Mouse (Mus musculus): ENCODE measurements around the gene Edem2. TPM values are rescaled to one million over a fixed set of nuclear protein-coding genes. Genes with fewer than 3 reads are reported as not detected.

Gene Edem2
- polyA plus RNA-seq, 1 experiment = 53.4 TPM

DNA sequence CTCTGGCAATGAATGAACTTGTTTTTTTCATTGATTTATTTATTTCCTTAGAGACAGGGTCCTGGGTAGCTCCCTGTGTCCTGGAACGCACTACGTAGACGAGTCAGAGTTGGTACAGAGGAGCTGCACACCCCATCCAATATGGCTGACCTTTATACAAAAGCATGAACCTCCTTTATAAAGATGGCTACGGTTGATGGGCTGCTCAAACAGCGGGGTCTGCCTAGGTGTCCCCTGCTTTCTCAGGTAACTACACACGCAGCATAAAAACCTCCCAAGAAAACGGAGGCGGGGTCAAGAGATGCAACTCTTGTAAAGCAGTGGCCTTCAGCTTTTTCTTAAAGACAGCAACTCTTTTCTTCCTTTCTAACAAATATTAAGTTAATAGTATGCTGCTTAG, 61.4 kb downstream of the Edem2 start:
- H3K27me3 ChIP-seq (ENCODE audit: control insufficient read depth, insufficient read depth, low read length) = no peaks in the 10 kb centered on the region
- H3K4me3 ChIP-seq (replicated peaks; ENCODE audit: insufficient read depth, low read depth, low read length) = no peak overlapping the region
- no peak overlapping the region for H3K27ac ChIP-seq (ENCODE audit: insufficient read depth, low read length)
- no peak for TF ChIP-seq POLR2A (IDR thresholded peaks at IDR 0.05; ENCODE audit: borderline replicate concordance, insufficient read depth, low read length)
- TF ChIP-seq CTCF (IDR thresholded peaks at IDR 0.05; ENCODE audit: borderline replicate concordance, insufficient read depth, low read depth, low read length) = no peak
- WGBS = 94% methylated on average over 8 of the region's 8 CpGs
- no peak for DNase-seq
- peaks cover 2% of the 10 kb centered on the region; the same call in 1 of the 2 replicates for H3K4me1 ChIP-seq (ENCODE audit: control insufficient read depth, insufficient read depth, low read length)

DNA sequence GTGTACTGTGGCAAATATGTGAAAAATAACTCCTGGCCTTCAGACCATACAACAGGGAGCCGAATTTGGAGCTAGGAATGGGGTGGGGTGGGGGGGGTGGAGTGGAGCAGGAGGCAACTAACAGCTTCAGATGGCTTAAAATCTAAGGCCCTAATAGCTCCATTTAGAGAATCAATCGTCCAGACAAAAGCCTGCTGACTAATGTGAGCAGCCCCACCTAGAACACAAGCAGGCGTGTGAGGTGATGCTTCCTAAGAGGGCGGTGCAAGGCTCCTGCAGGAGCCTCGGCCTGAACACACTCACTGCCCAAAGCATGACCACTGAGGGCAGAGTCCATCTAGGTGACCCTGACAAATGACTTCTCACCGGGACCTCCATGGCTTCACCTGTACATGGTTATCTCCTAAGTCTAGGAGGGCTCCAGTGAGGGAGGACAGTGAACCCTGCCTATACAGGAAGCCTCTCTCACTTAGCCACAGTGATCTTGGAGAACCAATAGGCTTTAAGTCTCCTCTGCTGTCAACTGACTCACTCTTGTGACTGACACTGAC, 65.3 kb downstream of the Edem2 start:
- Histone ChIP-seq H3K27ac (ENCODE audit: insufficient read depth, low read length) (no peak overlapping the region), H3K4me1 (ENCODE audit: control insufficient read depth, insufficient read depth, low read length) (no peaks in the 10 kb centered on the region), H3K27me3 (ENCODE audit: control insufficient read depth, insufficient read depth, low read length) (no peaks in the 10 kb centered on the region), H3K4me3 (replicated peaks; ENCODE audit: insufficient read depth, low read depth, low read length) (no peak overlapping the region)
- no peak for DNase-seq
- WGBS = 90% methylated on average over 6 of the region's 6 CpGs
- TF ChIP-seq POLR2A (IDR thresholded peaks at IDR 0.05; ENCODE audit: borderline replicate concordance, insufficient read depth, low read length) (no peak), CTCF (IDR thresholded peaks at IDR 0.05; ENCODE audit: borderline replicate concordance, insufficient read depth, low read depth, low read length) (no peak)

DNA sequence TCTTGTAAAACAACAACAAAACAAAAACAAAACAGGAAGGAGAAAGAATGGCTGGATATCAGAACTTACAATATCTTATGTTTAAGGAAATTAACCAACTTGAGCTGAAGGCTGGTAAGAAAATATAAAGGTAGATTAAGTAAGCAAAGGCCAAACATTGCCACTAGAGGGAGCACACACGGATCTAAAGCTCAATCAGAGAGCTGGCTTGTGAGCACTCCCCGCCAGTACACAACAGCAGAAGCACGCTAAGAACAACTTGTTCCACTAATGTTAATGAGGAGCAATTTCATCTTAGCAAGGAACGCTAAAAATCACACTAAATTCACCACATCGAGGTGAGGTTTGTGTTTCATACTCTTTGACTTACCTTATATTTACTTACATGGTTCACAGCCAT, 66.2 kb downstream of the Edem2 start:
- H3K27ac ChIP-seq (ENCODE audit: insufficient read depth, low read length) = no peak overlapping the region
- TF ChIP-seq CTCF (IDR thresholded peaks at IDR 0.05; ENCODE audit: borderline replicate concordance, insufficient read depth, low read depth, low read length) (peak; percentile 65), POLR2A (IDR thresholded peaks at IDR 0.05; ENCODE audit: borderline replicate concordance, insufficient read depth, low read length) (no peak)
- H3K4me3 ChIP-seq (replicated peaks; ENCODE audit: insufficient read depth, low read depth, low read length) = no peak overlapping the region
- H3K27me3 ChIP-seq (ENCODE audit: control insufficient read depth, insufficient read depth, low read length) = no peaks in the 10 kb centered on the region
- WGBS = 11% methylated on average over 5 of the region's 5 CpGs
- H3K4me1 ChIP-seq (ENCODE audit: control insufficient read depth, insufficient read depth, low read length) = no peaks in the 10 kb centered on the region
- DNase-seq = peak; percentile 55 to 62

DNA sequence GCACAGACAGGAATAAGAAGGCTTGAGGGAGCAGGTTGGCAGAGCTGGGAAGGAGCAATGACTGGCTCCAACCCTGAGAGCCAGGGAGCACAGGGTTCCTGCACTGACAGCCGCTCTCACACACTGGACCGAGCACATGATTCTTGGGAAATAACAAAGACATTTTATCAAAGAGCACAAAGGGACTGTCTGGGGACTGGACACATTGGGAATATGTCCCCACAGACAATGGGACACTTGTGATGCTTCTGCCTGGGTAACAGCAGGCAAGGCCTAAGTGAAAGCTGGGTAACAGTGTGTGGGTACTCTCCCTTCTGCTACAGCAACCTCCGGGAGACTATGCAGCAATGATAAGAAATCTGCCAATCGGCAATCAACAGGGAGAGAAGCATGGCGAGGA, 66.9 kb downstream of the Edem2 start:
- Histone ChIP-seq H3K27ac (ENCODE audit: insufficient read depth, low read length) (no peak overlapping the region), H3K27me3 (ENCODE audit: control insufficient read depth, insufficient read depth, low read length) (no peaks in the 10 kb centered on the region), H3K4me1 (ENCODE audit: control insufficient read depth, insufficient read depth, low read length) (no peaks in the 10 kb centered on the region), H3K4me3 (replicated peaks; ENCODE audit: insufficient read depth, low read depth, low read length) (no peak overlapping the region)
- no peak for TF ChIP-seq CTCF (IDR thresholded peaks at IDR 0.05; ENCODE audit: borderline replicate concordance, insufficient read depth, low read depth, low read length)
- TF ChIP-seq POLR2A (IDR thresholded peaks at IDR 0.05; ENCODE audit: borderline replicate concordance, insufficient read depth, low read length) = no peak
- peak in 1 of 2 experiments; percentile 29 for DNase-seq
- 85% methylated on average over 5 of the region's 5 CpGs for WGBS

DNA sequence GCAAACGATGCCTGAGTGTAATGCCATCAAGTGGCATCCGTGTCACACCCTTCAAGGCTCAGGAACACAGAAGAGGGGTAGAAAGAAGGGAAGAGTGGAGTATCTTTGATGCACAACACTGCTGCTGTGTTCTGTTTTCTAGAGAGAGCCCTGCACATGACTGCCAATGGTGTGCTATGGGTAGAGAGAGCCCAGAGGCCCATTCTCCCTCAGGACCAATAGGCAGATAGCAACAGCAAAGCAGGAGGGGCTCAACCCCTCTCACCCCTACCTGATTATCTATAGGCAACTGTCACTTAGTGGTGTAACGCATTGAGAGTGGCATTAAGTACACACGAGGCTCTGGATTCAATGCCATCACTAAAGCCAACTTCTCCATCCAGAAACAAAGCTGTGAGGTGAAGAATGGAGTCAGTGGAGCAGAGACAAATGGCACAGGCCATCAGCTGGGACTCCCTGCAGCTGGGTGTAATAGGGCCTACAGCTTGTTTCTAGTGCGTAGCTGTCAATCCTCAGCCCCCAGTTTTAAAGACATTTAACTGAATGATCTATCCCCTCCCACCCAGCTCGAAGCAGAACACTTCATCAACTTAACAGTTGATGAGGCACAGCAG, 73.4 kb downstream of the Edem2 start:
- Histone ChIP-seq H3K4me3 (replicated peaks; ENCODE audit: insufficient read depth, low read depth, low read length) (no peak overlapping the region), H3K27me3 (ENCODE audit: control insufficient read depth, insufficient read depth, low read length) (no peaks in the 10 kb centered on the region), H3K4me1 (ENCODE audit: control insufficient read depth, insufficient read depth, low read length) (no peaks in the 10 kb centered on the region), H3K27ac (ENCODE audit: insufficient read depth, low read length) (no peak overlapping the region)
- DNase-seq = no peak
- 47% methylated on average over 6 of the region's 6 CpGs for WGBS
- no peak for TF ChIP-seq CTCF (IDR thresholded peaks at IDR 0.05; ENCODE audit: borderline replicate concordance, insufficient read depth, low read depth, low read length)
- TF ChIP-seq POLR2A (IDR thresholded peaks at IDR 0.05; ENCODE audit: borderline replicate concordance, insufficient read depth, low read length) = no peak

DNA sequence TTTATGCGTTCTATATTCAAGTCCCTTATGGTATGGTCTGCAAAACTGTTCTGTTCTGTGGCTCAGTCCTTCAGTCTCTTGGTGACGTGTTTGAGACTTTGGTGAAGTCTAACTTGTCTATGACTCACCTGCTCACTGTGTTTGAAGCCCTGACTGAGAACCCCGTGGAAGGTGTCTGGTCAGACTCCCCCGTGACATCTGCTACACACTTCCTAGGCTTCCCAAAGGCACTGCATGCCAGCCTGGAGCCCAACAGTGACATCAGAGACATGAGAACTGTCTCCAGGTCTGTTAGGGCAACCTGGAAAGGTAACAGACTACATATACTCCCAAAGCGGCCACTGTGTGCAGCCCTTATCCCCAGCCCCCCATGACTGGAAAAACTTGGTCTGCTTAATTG, 76.7 kb downstream of the Edem2 start:
- Histone ChIP-seq H3K4me3 (replicated peaks; ENCODE audit: insufficient read depth, low read depth, low read length) (no peak overlapping the region), H3K4me1 (ENCODE audit: control insufficient read depth, insufficient read depth, low read length) (no peaks in the 10 kb centered on the region), H3K27ac (ENCODE audit: insufficient read depth, low read length) (no peak overlapping the region), H3K27me3 (ENCODE audit: control insufficient read depth, insufficient read depth, low read length) (no peaks in the 10 kb centered on the region)
- no peak for DNase-seq
- TF ChIP-seq CTCF (IDR thresholded peaks at IDR 0.05; ENCODE audit: borderline replicate concordance, insufficient read depth, low read depth, low read length) (no peak), POLR2A (IDR thresholded peaks at IDR 0.05; ENCODE audit: borderline replicate concordance, insufficient read depth, low read length) (no peak)
- WGBS = 60% methylated on average over 5 of the region's 5 CpGs

Other genes starting within 250 kb of the Edem2 start
- gene Acss2, start 211.5 kb downstream of the Edem2 start, polyA plus RNA-seq (2012; rRNA removed) = 98.5 and 107 TPM in 2 replicates
- 235 and 237 TPM in 2 replicates for gene Ggt7, start 211.2 kb downstream of the Edem2 start, polyA plus RNA-seq (2012; rRNA removed)
- gene Gss, start 136.7 kb downstream of the Edem2 start, polyA plus RNA-seq (2012; rRNA removed) = 25.7 and 26.5 TPM in 2 replicates
- gene Myh7b, start 118.3 kb downstream of the Edem2 start, polyA plus RNA-seq (2012; rRNA removed) = 17.6 and 20.8 TPM in 2 replicates
- 223 and 236 TPM in 2 replicates for gene Trpc4ap, start 37.1 kb downstream of the Edem2 start, polyA plus RNA-seq (2012; rRNA removed)
- gene Gm17581, start 6.4 kb upstream of the Edem2 start, polyA plus RNA-seq (2012; rRNA removed) = not detected in 2 replicates
- gene Procr, start 21.6 kb upstream of the Edem2 start, polyA plus RNA-seq (2012; rRNA removed) = 1.9 TPM in 2 replicates
- 153 and 190 TPM in 2 replicates for gene Mmp24, start 45.9 kb upstream of the Edem2 start, polyA plus RNA-seq (2012; rRNA removed)
- gene BC029722, start 90.0 kb upstream of the Edem2 start, polyA plus RNA-seq (2012; rRNA removed) = 72.8 and 81.5 TPM in 2 replicates
- 84.9 and 86.4 TPM in 2 replicates for gene Eif6, start 97.5 kb upstream of the Edem2 start, polyA plus RNA-seq (2012; rRNA removed)
- not detected in 2 replicates for gene Fam83c, start 105.4 kb upstream of the Edem2 start, polyA plus RNA-seq (2012; rRNA removed)
- gene Uqcc1, start 200.8 kb upstream of the Edem2 start, polyA plus RNA-seq (2012; rRNA removed) = 95.8 and 102 TPM in 2 replicates
- gene Gm15557, start 211.3 kb upstream of the Edem2 start, polyA plus RNA-seq (2012; rRNA removed) = not detected in 2 replicates
- 0.14 and 0.21 TPM in 2 replicates for gene Gdf5, start 215.9 kb upstream of the Edem2 start, polyA plus RNA-seq (2012; rRNA removed)
- gene Cep250, start 227.0 kb upstream of the Edem2 start, polyA plus RNA-seq (2012; rRNA removed) = 20.7 and 21.2 TPM in 2 replicates

Measured in cerebellum, adult 2 months (tissue).